Mouse (Mus musculus) gastrocnemius, adult 2 months (tissue): ENCODE results near the gene Snx25. TPM values are rescaled to one million over a fixed set of nuclear protein-coding genes. Genes with fewer than 3 reads are reported as not detected.
"Not testable (repeated sequence)": the region's sequence is repeated elsewhere in the genome, so short reads cannot be mapped to it uniquely, and the experiment has no call there.

Experiments
- DNase-seq: peaks from one replicate; pipeline ENCODE4 v3.0.0; 2022
- H3K27ac ChIP-seq: fragments of 200-600 bp; 2 replicates; pipeline ENCODE4 v1.8.1; 2022; ENCODE audit warnings: mild to moderate bottlenecking
- H3K4me3 ChIP-seq: fragments of 200-600 bp; 2 replicates; pipeline ENCODE4 v1.8.1; 2022; ENCODE audit warnings: mild to moderate bottlenecking, moderate library complexity
- CTCF ChIP-seq: fragments of 200-600 bp; IDR thresholded peaks from 2 replicates; pipeline ENCODE4 v1.8.1; 2022; ENCODE audit warnings: antibody characterized with exemption, mild to moderate bottlenecking, moderate library complexity
- intact Hi-C: fragments of 180-260 bp; cut with DNase I; formaldehyde crosslinking; loops from one replicate; pipeline ENCODE4 v1.15.1; 2025
- total RNA-seq, 2 experiments: library from RNA; stranded (reverse); gene quantifications; 2 replicates each; pipeline ENCODE4 v1.2.3; 2021

The Snx25 gene
- total RNA-seq, 2 experiments from 2014 or later: 6.0 to 6.4 TPM

DNA sequence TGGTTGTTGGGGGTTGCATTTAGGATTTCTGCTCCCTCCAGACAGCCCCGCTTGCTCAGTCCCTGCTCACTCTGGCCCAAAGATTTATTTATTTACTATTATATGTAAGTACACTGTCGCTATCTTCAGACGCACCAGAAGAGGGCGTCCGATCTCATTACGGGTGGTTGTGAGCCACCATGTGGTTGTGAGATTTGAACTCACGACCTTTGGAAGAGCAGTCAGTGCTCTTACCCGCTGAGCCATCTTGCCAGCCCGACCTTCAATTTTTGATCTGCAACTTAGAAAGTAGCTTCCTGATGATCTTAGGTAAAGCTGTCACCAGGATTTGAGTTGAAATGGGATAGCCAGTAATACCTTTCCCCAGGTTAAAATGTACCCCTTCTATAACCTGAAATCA is 2.2 kb downstream of the Snx25 start:
- Histone ChIP-seq H3K27ac (no peak overlapping the region), H3K4me3 (no peak overlapping the region)
- intact Hi-C loops: loop anchor here (5.0 kb wide), 1 partner anchor 152 kb away; the partner anchor contains the start of gene Lrp2bp
- DNase-seq: no peak
- TF ChIP-seq CTCF: peak; percentile 8; the same call in 1 of the 2 replicates

DNA sequence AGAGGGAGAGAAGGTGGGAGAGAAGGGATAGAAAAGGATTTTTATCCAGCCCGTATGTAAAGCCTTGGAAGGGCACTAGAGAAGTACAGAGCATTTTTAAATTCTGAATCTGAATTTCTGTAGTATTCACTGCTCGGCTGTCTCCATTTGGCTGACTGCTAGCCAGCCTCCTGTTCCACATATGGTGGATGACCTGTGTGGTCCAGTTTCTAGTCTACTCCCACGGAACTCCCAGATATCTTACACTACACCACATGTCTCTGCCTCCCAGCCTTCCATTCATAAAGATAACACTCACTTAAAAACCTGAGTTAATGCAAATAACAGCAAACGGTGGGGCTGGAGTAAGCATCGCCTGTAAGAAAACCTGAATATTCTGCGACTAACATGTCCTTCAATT is 2.7 kb downstream of the Snx25 start:
- no peak for DNase-seq
- intact Hi-C loops: no loop called here
- H3K27ac ChIP-seq: no peak overlapping the region
- no peak for TF ChIP-seq CTCF
- H3K4me3 ChIP-seq: no peak overlapping the region

DNA sequence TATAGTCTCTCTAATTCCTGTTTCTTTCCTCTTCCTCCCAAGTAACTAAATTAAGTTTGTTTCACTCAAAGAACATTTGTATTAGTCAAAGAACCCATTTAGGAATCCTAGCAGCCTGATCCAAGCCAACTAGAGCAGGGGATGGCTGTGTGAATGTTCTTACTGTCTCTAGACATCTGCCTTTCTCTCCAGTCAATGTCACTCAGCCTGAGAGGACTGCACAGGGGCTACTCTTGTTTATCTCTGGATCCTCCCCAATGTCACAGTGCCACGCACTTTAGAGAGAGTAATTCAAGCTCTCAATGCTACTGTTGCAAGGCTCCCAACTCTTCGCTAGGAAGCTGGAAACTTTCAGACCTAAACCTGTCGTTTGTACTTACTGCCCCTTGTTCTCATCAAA is 5.8 kb downstream of the Snx25 start:
- no peak for DNase-seq
- Histone ChIP-seq H3K4me3 (peak overlapping the region; percentile 35), H3K27ac (peak overlapping the region; percentile 38; the same call in 1 of the 2 replicates)
- no peak for TF ChIP-seq CTCF
- intact Hi-C loops: no loop called here

DNA sequence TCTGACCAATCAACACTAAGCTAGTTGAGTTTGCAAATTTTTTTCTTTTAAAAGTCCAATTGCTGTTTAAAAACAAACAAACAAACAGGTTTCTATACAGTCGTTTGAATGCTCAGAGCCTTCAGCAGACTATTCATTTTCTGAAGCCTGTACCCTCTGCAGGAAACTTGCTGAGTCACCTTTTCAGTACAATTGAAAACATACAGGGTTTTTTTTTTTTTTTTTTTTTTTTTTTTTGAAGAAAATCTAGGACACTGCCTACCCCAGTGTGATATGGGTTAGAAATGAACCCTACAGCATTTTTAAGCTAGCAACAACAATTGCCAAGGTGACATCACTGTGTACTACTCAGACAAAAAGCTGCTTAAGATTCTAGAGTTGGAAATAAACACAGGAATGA is 8.0 kb downstream of the Snx25 start:
- Histone ChIP-seq H3K4me3 (no peak overlapping the region), H3K27ac (no peak overlapping the region)
- TF ChIP-seq CTCF: no peak
- DNase-seq: no peak
- intact Hi-C loops: no loop called here

DNA sequence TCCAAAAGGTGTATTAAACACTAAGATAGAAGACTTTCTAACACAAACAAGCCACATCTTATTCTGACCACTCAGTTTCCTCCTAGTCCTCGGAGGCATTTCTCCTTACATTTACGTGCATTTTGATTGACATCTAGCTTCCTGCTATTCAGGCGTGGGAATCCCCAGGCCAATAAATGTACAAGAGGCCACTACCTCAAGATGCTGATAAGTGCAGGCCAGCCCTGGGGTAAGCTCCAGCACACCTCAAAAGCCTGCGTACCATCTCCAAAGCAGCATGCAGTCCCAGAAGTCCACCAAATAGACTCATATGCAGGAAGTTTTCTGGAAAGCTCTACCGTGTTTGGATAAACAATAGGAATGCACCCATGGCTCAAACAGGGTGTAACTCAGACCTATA is 8.5 kb downstream of the Snx25 start:
- no peak overlapping the region for H3K27ac ChIP-seq
- H3K4me3 ChIP-seq: no peak overlapping the region
- DNase-seq: no peak
- TF ChIP-seq CTCF: no peak
- intact Hi-C loops: no loop called here

DNA sequence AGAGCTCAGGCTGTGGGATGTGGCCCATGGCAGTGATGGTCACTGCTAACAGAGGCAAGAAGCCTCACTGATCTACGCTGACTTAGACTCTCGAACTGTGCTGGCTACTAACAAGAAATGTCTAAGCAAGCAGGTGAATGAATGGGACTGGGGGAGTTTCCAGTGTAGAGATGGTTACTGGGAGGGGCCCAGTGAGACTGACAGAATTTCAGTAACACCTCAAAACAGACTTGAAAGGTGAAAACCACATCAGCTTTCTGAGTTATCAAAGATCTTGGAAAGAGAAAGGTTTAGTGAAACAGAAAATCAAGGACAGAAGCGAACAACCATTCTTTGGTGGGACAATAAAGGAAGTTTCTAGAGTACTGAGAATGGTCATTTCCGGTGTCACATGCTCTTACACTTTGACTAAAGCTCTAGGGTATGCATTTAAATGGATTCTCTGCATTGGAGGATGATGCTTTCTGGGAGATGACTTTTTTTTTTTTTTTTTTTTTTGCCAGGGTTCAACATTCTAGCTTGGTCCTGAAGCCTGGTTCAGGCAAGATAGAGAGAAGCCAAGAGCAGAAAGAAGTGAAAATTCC is 9.4 kb downstream of the Snx25 start:
- no peak for TF ChIP-seq CTCF
- Histone ChIP-seq H3K27ac (no peak overlapping the region), H3K4me3 (no peak overlapping the region)
- intact Hi-C loops: no loop called here
- DNase-seq: no peak

DNA sequence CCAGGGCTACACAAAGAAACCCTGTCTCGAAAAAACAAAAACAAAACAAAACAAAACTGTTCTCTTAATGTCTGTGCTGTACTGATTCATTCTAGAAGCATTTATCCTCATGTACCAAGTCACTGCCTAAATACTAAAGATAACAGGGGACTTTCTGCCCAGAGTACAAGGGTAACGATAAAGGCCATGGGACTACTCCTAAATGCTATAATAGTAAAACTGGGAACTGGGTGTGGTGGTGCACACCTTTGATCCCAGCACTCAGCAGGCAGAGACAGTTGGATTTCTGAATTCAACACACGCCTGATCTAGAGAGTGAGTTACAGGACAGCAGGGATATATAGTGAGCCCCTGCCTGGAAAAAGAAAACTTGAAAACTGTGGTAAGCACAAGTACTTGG is 10.3 kb downstream of the Snx25 start:
- no peak overlapping the region for H3K4me3 ChIP-seq
- DNase-seq: no peak
- intact Hi-C loops: no loop called here
- no peak for TF ChIP-seq CTCF
- no peak overlapping the region for H3K27ac ChIP-seq

DNA sequence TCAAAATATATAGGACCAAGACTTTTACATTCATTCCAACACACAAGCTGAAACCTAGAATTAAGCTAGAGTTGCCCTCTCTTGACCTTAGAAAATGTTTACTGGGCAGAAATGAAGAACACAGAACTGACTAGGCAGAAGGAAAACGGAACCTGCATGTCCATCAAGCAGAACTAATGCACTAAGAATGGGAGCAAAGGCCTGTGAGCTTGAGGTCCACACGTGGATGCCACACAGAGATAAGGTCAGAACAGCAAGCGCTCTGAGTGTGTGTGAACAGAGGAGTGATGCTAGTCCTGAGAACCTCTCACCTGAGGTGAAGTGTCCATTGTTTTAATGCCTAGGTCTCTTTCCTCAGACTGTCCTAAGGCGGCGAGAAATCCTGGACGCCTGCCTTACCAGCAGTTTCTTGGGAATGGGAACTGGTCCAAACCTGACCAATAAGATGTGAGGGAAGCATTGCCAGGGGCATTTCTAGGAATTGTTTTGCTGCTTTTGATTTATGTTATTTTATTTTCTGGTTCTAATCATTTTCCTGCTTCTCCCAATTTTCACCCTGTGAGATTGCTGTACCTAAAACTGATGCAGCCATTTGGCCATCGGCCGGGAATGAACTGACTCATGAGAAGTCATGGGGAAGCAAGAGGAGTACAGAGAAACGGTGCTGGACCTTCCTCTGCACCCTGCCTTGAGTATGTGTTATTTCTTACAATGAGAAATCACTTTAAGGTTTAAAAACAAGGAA is 11.4 kb downstream of the Snx25 start:
- intact Hi-C loops: no loop called here
- DNase-seq: no peak
- no peak overlapping the region for H3K4me3 ChIP-seq
- H3K27ac ChIP-seq: no peak overlapping the region
- no peak for TF ChIP-seq CTCF

DNA sequence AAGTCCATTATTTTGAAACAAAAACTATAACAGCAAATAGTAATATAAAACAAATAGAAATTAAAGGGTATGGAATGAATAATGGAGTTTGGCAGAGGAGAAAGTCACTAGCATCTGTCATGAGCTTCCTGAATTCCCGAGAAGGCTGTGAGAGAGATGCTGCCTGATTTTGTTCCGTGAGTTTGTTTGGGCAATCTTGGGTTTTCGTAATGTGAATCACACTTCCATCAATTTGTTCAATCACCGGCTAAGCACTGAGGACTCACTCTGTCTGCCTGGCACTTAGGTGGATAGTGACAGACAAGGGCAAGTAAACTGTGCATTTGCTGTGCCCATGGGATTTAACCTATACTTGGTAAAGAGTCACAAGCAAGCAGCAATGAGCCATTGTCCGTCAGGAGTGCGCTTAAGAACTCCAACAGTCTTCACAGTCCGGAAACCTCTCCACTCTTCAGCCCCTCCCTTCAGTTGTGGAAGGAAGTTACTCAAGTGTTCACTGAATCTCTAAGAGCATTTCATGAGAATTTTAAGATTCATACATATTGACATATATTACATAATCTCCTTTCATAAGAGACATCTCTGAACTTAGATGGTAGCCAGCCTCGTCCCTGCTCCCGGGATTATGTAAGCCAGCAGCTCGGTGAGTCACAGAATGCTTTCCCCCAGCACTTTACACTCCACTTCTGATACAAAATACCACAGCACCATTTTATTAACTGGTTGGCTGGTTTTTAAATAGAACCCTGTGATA is 13.9 kb downstream of the Snx25 start:
- H3K4me3 ChIP-seq: no peak overlapping the region
- DNase-seq: no peak
- intact Hi-C loops: no loop called here
- no peak overlapping the region for H3K27ac ChIP-seq
- no peak for TF ChIP-seq CTCF

DNA sequence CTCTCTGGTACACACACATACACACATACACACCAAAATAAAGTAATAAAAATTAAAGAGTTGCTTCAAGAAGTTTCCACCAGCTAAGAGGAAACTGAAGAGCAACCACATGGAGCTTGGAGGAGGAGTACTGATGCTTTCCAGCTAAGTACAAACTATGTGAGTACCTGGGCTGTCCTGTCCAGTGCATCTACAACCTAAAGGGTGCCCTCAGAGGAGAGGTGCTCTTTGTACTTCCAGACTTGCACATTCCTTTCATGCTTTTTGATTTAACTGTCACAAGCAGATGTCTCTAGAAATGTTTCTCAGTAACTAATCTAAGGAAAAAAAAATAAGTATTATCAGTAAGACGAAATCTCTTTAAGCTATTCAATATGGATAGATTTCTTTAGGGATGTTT is 14.6 kb downstream of the Snx25 start:
- TF ChIP-seq CTCF: no peak
- Histone ChIP-seq H3K27ac (no peak overlapping the region), H3K4me3 (no peak overlapping the region)
- intact Hi-C loops: no loop called here
- no peak for DNase-seq

DNA sequence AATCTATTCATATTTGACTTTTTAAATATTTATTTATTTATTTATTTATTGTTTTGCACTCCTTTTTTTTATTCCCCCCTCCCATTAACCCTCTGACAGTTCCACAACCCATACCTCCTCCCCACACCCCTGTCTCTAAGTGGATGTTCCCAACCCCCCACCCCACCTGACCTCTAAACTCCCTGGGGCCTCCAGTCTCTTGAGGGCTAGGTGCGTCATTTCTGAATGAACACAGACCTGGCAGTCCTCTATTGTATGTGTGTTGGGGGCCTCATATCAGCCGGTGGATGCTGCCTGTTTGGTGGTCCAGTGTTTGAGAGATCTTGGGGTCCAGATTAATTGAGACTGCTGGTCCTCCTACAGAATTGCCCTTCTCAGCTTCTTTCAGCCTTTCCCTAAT is 16.4 kb downstream of the Snx25 start:
- DNase-seq, intact Hi-C loops, H3K4me3 ChIP-seq, H3K27ac ChIP-seq: not testable (repeated sequence)

DNA sequence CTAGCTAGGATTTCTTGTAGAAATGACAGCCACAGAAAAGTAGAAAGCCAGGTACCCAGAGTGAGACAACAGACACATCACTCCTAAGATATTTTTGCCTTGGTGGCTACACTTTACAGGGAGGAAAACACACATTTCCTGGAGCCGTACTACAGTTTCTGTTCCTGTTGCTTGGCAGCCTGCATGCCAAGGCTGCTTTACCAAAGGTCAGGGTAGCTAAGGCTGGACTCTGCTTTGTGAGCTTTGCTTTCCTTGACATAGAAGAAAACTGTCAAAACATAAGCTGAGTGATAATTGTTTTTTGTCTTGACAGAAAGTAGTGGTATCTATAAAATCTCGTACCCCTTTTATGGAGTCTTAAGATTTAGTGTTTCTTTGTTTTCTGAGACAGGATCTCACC is 21.5 kb downstream of the Snx25 start:
- no peak for TF ChIP-seq CTCF
- DNase-seq: no peak
- intact Hi-C loops: no loop called here
- Histone ChIP-seq H3K27ac (no peak overlapping the region), H3K4me3 (no peak overlapping the region)

DNA sequence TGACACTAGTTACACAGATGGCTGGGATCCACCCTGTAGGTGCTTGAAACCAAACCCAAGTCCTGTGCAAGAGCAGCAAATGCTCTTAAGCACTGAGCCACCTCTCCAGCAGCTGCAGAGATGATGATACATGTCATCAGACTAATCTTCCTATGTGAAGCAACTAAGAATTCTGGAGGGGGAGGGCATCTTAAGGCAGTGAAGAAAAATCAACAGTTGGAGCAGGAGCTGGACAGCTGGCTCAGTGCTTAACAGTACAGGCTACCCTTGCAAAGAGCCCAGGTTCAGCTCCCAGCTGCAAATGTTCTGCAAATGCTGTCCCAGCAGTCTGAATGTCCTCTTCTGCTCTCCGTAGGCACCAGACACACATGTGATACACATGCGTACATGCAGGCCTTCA is 29.5 kb downstream of the Snx25 start:
- H3K27ac ChIP-seq: no peak overlapping the region
- no peak for DNase-seq
- intact Hi-C loops: no loop called here

More for the DNA sequence above, 29.5 kb downstream of the Snx25 start:
- no peak for TF ChIP-seq CTCF
- no peak overlapping the region for H3K4me3 ChIP-seq
